Mouse (Mus musculus) heart, postnatal 0 days (tissue): Measurements from ENCODE around the gene Nup88. TPM values are rescaled to one million over a fixed set of nuclear protein-coding genes. Genes with fewer than 3 reads are reported as not detected.

Experiments
- ATAC-seq: fragments of 200-750 bp; cut with Nextera tagmentation; 2 replicates; pipeline ENCODE4 v1.8.0; 2017; ENCODE audit warnings: low read depth, moderate number of reproducible peaks, moderate library complexity; ENCODE audit not compliant: insufficient read depth
- DNase-seq: peaks from one replicate; pipeline ENCODE4 v3.0.0-alpha.2; 2016; ENCODE audit warnings: low spot score
- H3K27ac ChIP-seq: fragments of 300-500 bp; sonication (generic); 2 replicates; pipeline ENCODE4 v1.5.1; 2014; ENCODE audit warnings: low read depth, mild to moderate bottlenecking
- H3K27me3 ChIP-seq: fragments of 300-500 bp; sonication (generic); 2 replicates; pipeline ENCODE4 v1.6.1; 2014; ENCODE audit warnings: low read length, mixed read lengths; ENCODE audit not compliant: control insufficient read depth, insufficient read depth
- H3K36me3 ChIP-seq: fragments of 300-500 bp; sonication (generic); replicated peaks from 2 replicates; pipeline ENCODE4 v1.6.1; 2014; ENCODE audit warnings: low read length, mixed read lengths; ENCODE audit not compliant: control insufficient read depth, insufficient read depth
- H3K4me1 ChIP-seq: fragments of 300-500 bp; sonication (generic); 2 replicates; pipeline ENCODE4 v1.6.1; 2014; ENCODE audit warnings: antibody characterized with exemption; ENCODE audit not compliant: control insufficient read depth, insufficient read depth
- H3K4me2 ChIP-seq: fragments of 300-500 bp; sonication (generic); 2 replicates; pipeline ENCODE4 v1.6.1; 2014; ENCODE audit warnings: low read depth, mild to moderate bottlenecking, low read length, moderate library complexity
- H3K4me3 ChIP-seq: fragments of 300-500 bp; sonication (generic); 2 replicates; pipeline ENCODE4 v1.5.1; 2014; ENCODE audit warnings: low read depth, low read length
- H3K9ac ChIP-seq: fragments of 300-500 bp; sonication (generic); replicated peaks from 2 replicates; pipeline ENCODE4 v1.6.1; 2014; ENCODE audit warnings: low read depth, low read length, mixed read lengths
- H3K9me3 ChIP-seq: fragments of 300-500 bp; sonication (generic); replicated peaks from 2 replicates; pipeline ENCODE4 v1.6.1; 2016; ENCODE audit warnings: low read length; ENCODE audit not compliant: control insufficient read depth
- CTCF ChIP-seq: IDR thresholded peaks from 2 replicates; pipeline ENCODE4 v1.5.1; 2016; ENCODE audit warnings: antibody characterized with exemption, control low read depth, low read depth
- EP300 ChIP-seq: IDR thresholded peaks from 2 replicates; pipeline ENCODE4 v1.6.1; 2016; ENCODE audit warnings: antibody characterized with exemption, low read depth
- WGBS: fragments of 180-500 bp; shearing (Covaris S2); extraction: QIAGEN DNeasy Blood & Tissue Kit; methylation state at CpG from one replicate; pipeline ENCODE4 v1.1.7; 2014; 5-methylcytosine and 5-hydroxymethylcytosine counted together
- polyA plus RNA-seq: library from polyadenylated mRNA; unstranded; fragments of >200 nt; fragmentation: Nextera tagmentation; extraction: Ambion mirVana; gene quantifications from 2 replicates; pipeline ENCODE4 v1.2.1, GENCODE M21; 2015
- total RNA-seq: library from RNA; depleted of rRNA; stranded (reverse); fragments of >200 nt; gene quantifications from 2 replicates; pipeline ENCODE4 v1.2.3, GENCODE M21; 2014; ENCODE audit warnings: low replicate concordance; rRNA removed

The Nup88 gene
- total RNA-seq (49.9 and 66.8 TPM in 2 replicates), polyA plus RNA-seq (81.5 and 88.4 TPM in 2 replicates)

DNA sequence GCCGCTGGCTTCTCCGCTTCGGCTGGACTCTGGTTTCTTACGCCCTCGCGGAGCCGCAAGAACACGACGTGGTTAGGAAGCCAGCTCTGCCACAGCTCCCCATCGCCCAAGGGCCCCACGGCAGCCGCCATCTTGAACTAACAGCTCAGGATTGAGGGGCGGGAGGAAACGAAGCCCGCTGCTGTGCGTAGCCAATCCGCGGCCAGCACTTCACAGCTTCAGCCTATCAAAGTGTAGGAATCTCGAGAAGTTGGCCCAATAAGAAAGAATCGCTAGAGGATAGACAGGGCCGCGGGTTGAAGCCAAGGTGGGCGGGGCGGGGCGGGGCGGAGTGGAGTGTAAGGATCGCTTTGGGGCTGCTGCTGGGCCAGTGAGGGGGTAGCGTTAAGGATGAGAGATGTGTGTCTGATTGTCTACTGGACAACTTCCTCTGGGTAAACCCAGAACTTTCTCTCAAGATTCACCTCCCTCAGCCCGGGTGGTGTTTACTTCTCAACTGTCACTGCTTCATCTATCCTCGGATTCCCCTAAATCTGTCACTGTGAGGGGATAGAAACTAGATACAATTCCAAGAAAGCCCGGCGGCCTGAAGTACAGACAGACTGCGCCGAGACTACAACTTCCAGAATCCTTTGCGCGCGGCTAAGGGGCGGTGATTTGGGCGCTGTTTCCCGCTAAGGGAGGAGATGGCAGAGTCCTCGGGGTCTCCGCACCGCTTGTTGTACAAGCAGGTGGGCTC is at the start of gene Nup88, which contains the start of gene Rpain:
Nup88 (minus strand) TSS at position 153 of the 739 bp plus-strand sequence.
Rpain (plus strand) TSS at position 393 of the 739 bp plus-strand sequence.
- Histone ChIP-seq H3K27ac (peak within 1 kb of the TSS; percentile 88), H3K9me3 (no peaks in the 10 kb centered on the region), H3K4me1 (peaks cover 9% of the 10 kb centered on the region), H3K27me3 (no peaks in the 10 kb centered on the region), H3K4me2 (peak within 1 kb of the TSS; percentile 94), H3K4me3 (peak within 1 kb of the TSS; percentile 76), H3K9ac (peak within 1 kb of the TSS; percentile 80), H3K36me3 (peaks cover 41% of the 10 kb centered on the region)
- ATAC-seq (peak; percentile 97), DNase-seq (peak; percentile 99)
- TF ChIP-seq EP300 (peak; percentile 34; the same call in 1 of the 2 replicates), CTCF (no peak)
- WGBS, result under 1% methylated on average over 43 of the region's 43 CpGs

DNA sequence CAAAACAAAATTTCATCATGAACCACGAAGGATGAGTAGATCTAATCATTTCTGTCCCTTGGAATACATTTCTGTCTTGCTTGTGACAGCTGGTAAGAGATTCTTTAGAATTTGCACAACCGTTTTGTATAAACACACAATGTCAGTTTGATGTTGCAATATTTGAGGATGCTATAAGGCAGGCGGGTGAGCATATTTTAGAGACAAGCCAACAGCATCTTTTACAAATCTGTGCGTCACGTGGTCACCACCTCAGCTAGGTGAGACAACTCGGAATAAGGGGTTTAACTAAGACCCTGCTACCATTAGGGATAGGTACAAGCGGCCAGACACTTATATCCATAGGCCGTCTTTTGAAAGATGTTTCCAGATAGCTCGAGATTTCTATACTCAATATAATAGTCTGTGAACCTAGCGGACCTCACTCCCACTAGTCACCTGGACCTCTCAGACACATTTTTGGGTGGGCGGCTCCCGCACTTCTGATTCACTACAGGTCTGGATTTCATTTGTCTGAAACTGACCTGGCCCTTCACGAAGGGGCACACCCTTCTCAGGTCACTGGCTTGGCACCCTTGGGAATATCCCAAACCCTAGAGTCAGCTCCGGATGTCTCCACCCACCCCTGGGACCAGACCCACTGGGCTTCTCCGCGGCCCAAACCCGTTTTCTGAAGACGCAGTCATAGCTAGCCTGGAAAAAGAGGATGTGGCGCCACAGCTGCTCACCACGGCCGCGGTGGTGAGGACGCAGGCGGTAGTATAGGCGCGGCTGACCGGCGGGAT is 48.8 kb upstream of the Nup88 start:
- Histone ChIP-seq H3K27ac (peak overlapping the region; percentile 88), H3K27me3 (no peaks in the 10 kb centered on the region), H3K4me1 (peaks cover 17% of the 10 kb centered on the region), H3K9me3 (no peaks in the 10 kb centered on the region), H3K4me2 (peak overlapping the region; percentile 93), H3K4me3 (peak overlapping the region; percentile 96), H3K9ac (peak overlapping the region; percentile 80), H3K36me3 (peaks cover 11% of the 10 kb centered on the region)
- WGBS, result 4% methylated on average over 28 of the region's 28 CpGs
- ATAC-seq, result peak; percentile 4
- no peak for DNase-seq
- TF ChIP-seq CTCF, result no peak
- no peak for TF ChIP-seq EP300

- no peaks in the 10 kb centered on the region for H3K9me3 ChIP-seq
- no peak overlapping the region for H3K4me2 ChIP-seq
- 80% methylated on average over 1 of the region's 1 CpGs for WGBS
- TF ChIP-seq EP300 (no peak), CTCF (no peak)
- DNase-seq (no peak), ATAC-seq (no peak)
- H3K36me3 ChIP-seq, result peaks cover 16% of the 10 kb centered on the region
- no peak overlapping the region for H3K27ac ChIP-seq
- H3K4me3 ChIP-seq, result no peak overlapping the region
- peaks cover 17% of the 10 kb centered on the region for H3K4me1 ChIP-seq
- H3K9ac ChIP-seq, result no peak overlapping the region
- H3K27me3 ChIP-seq, result no peaks in the 10 kb centered on the region
These were observed 47.3 kb upstream of the Nup88 start for GRCm38 (mm10) chr11:71017051-71017450.

- H3K27ac ChIP-seq, result no peak overlapping the region
- WGBS, result 73% methylated on average over 7 of the region's 7 CpGs
These were observed 43.0 kb upstream of the Nup88 start for GRCm38 (mm10) chr11:71012743-71013142.

DNA sequence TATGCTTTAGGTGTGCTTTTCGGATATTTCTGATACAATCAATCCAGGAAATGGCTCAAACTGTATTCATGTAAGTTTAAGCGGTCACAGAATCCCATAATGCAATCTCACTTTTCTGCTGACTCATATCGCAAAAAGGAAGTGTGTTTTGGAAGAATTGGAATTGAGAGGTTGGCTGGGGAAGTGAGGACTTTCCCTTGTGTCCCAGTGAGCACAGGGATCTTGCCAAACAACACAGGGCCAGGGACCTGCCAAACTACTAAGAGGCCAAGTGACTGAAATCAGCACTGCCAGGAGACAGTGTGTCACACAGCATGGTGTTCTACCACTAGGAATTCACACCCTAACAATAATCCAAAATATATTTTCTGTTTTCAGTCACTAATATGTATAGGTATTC is 38.5 kb upstream of the Nup88 start:
- ATAC-seq (no peak), DNase-seq (peak; percentile 22)
- Histone ChIP-seq H3K27me3 (no peaks in the 10 kb centered on the region), H3K36me3 (peaks cover 40% of the 10 kb centered on the region), H3K9me3 (no peaks in the 10 kb centered on the region), H3K9ac (no peak overlapping the region), H3K4me2 (no peak overlapping the region), H3K4me3 (no peak overlapping the region), H3K4me1 (peaks cover 6% of the 10 kb centered on the region), H3K27ac (peak overlapping the region; percentile 8; the same call in 1 of the 2 replicates)
- TF ChIP-seq EP300 (no peak), CTCF (no peak)
- 77% methylated on average over 3 of the region's 3 CpGs for WGBS

More at GRCm38 (mm10) chr11:71012743-71013142, 43.0 kb upstream of the Nup88 start:
- DNase-seq, result no peak
- H3K36me3 ChIP-seq, result peaks cover 47% of the 10 kb centered on the region
- peaks cover 1% of the 10 kb centered on the region; the same call in 1 of the 2 replicates for H3K4me1 ChIP-seq
- no peak overlapping the region for H3K4me2 ChIP-seq
- TF ChIP-seq EP300, result no peak
- TF ChIP-seq CTCF, result no peak
- H3K9me3 ChIP-seq, result no peaks in the 10 kb centered on the region
- H3K9ac ChIP-seq, result no peak overlapping the region
- H3K4me3 ChIP-seq, result no peak overlapping the region
- ATAC-seq, result no peak
- H3K27me3 ChIP-seq, result no peaks in the 10 kb centered on the region
